Mouse (Mus musculus): ENCODE results near the gene Ankrd28.

- no peak for TF ChIP-seq CTCF (IDR thresholded peaks at IDR 0.05; ENCODE audit: borderline replicate concordance, insufficient read depth, low read depth, low read length)
- no peak for TF ChIP-seq POLR2A (IDR thresholded peaks at IDR 0.05; ENCODE audit: borderline replicate concordance, insufficient read depth, low read length)
Measured at GRCm38 (mm10) chr14:31651206-31651605, 179.2 kb downstream of the Ankrd28 start.

Data from cerebellum, adult 2 months (tissue).